Mouse (Mus musculus) embryonic fibroblast, embryonic 13.5 days (primary cell): ENCODE measurements around the gene Tead4.
A peak's percentile ranks its signal among the peaks of the same experiment; 100 is the strongest.

ENCODE experiments used
- CTCF ChIP-seq: IDR thresholded peaks from 2 replicates; pipeline ENCODE4 v1.5.1; 2011; ENCODE audit warnings: mild to moderate bottlenecking, control low read depth, low read length, moderate library complexity, borderline replicate concordance; ENCODE audit not compliant: insufficient read depth
- POLR2A ChIP-seq: IDR thresholded peaks from 2 replicates; pipeline ENCODE4 v1.6.1; 2011; ENCODE audit warnings: low read depth, mild to moderate bottlenecking, control low read depth, low read length, moderate library complexity

GRCm38 (mm10) chr6:128282126-128282525 is 18.5 kb downstream of the Tead4 start:
- no peak for TF ChIP-seq CTCF
- peak; percentile 22; the same call in 1 of the 2 replicates for TF ChIP-seq POLR2A
